Mouse (Mus musculus) lung, embryonic 16.5 days (tissue): ENCODE results near the gene Gpld1. TPM values are rescaled to one million over a fixed set of nuclear protein-coding genes. Genes with fewer than 3 reads are reported as not detected.

Experiments
- ATAC-seq: fragments of 200-750 bp; cut with Nextera tagmentation; 2 replicates; pipeline ENCODE4 v1.8.0; 2017; ENCODE audit warnings: low read depth, mild to moderate bottlenecking, moderate library complexity
- H3K27ac ChIP-seq: fragments of 300-500 bp; sonication (generic); 2 replicates; pipeline ENCODE4 v1.5.1; 2014; ENCODE audit warnings: mild to moderate bottlenecking, control low read depth, low read length
- H3K27me3 ChIP-seq: fragments of 300-500 bp; sonication (generic); 2 replicates; pipeline ENCODE4 v1.6.1; 2014; ENCODE audit warnings: low read depth, low read length, mixed read lengths; ENCODE audit not compliant: control insufficient read depth, insufficient read depth
- H3K36me3 ChIP-seq: fragments of 300-500 bp; sonication (generic); 2 replicates; pipeline ENCODE4 v1.6.1; 2014; ENCODE audit warnings: low read length; ENCODE audit not compliant: control insufficient read depth, insufficient read depth
- H3K4me1 ChIP-seq: fragments of 300-500 bp; sonication (generic); replicated peaks from 2 replicates; pipeline ENCODE4 v1.6.1; 2014; ENCODE audit warnings: low read length, mixed read lengths; ENCODE audit not compliant: control insufficient read depth, insufficient read depth
- H3K4me2 ChIP-seq: fragments of 300-500 bp; sonication (generic); 2 replicates; pipeline ENCODE4 v1.6.1; 2014; ENCODE audit warnings: low read depth, low read length, control low read depth
- H3K4me3 ChIP-seq: fragments of 300-500 bp; sonication (generic); 2 replicates; pipeline ENCODE4 v1.5.1; 2014; ENCODE audit warnings: mild to moderate bottlenecking, low read length, control low read depth
- H3K9ac ChIP-seq: fragments of 300-500 bp; sonication (generic); 2 replicates; pipeline ENCODE4 v1.6.1; 2014; ENCODE audit warnings: low read length, control low read depth
- H3K9me3 ChIP-seq: fragments of 300-500 bp; sonication (generic); 2 replicates; pipeline ENCODE4 v1.6.1; 2016; ENCODE audit warnings: low read length; ENCODE audit not compliant: control insufficient read depth
- WGBS: fragments of 180-500 bp; shearing (Covaris S2); extraction: QIAGEN DNeasy Blood & Tissue Kit; methylation state at CpG from one replicate; pipeline ENCODE4 v1.1.7; 2014; 5-methylcytosine and 5-hydroxymethylcytosine counted together
- polyA plus RNA-seq: library from polyadenylated mRNA; unstranded; fragments of >200 nt; fragmentation: Nextera tagmentation; extraction: Ambion mirVana; gene quantifications from 2 replicates; pipeline ENCODE4 v1.2.1, GENCODE M21; 2015

The Gpld1 gene
- polyA plus RNA-seq, 1 experiment from 2014 or later, result 1.7 TPM

- no peaks in the 10 kb centered on the region for H3K9me3 ChIP-seq
- no peak overlapping the region for H3K4me3 ChIP-seq
- 70% methylated on average over 4 of the region's 4 CpGs for WGBS
- H3K4me2 ChIP-seq, result no peak overlapping the region
- H3K4me1 ChIP-seq, result peaks cover 18% of the 10 kb centered on the region
- no peaks in the 10 kb centered on the region for H3K36me3 ChIP-seq
- no peak overlapping the region for H3K9ac ChIP-seq
- H3K27ac ChIP-seq, result no peak overlapping the region
- no peaks in the 10 kb centered on the region for H3K27me3 ChIP-seq
- no peak for ATAC-seq
Observed at GRCm38 (mm10) chr13:25022386-25022785, 79.4 kb downstream of the Gpld1 start.

GRCm38 (mm10) chr13:25023129-25023528 lies 80.2 kb downstream of the Gpld1 start:
- 69% methylated on average over 3 of the region's 3 CpGs for WGBS
- Histone ChIP-seq H3K9me3 (no peaks in the 10 kb centered on the region), H3K4me3 (no peak overlapping the region), H3K9ac (no peak overlapping the region), H3K27me3 (no peaks in the 10 kb centered on the region), H3K4me1 (peaks cover 18% of the 10 kb centered on the region), H3K4me2 (no peak overlapping the region), H3K36me3 (no peaks in the 10 kb centered on the region), H3K27ac (no peak overlapping the region)
- no peak for ATAC-seq

GRCm38 (mm10) chr13:25024655-25025054 lies 81.7 kb downstream of the Gpld1 start:
- H3K27ac ChIP-seq, result no peak overlapping the region
- H3K27me3 ChIP-seq, result no peaks in the 10 kb centered on the region
- H3K36me3 ChIP-seq, result no peaks in the 10 kb centered on the region
- no peak overlapping the region for H3K9ac ChIP-seq
- H3K4me1 ChIP-seq, result peaks cover 6% of the 10 kb centered on the region; the same call in 1 of the 2 replicates
- no peak for ATAC-seq
- 11% methylated on average over 2 of the region's 2 CpGs for WGBS
- H3K9me3 ChIP-seq, result no peaks in the 10 kb centered on the region
- no peak overlapping the region for H3K4me2 ChIP-seq
- H3K4me3 ChIP-seq, result no peak overlapping the region

GRCm38 (mm10) chr13:25026409-25027113 lies 83.6 kb downstream of the Gpld1 start:
- H3K4me3 ChIP-seq, result no peak overlapping the region
- H3K27me3 ChIP-seq, result no peaks in the 10 kb centered on the region
- no peaks in the 10 kb centered on the region for H3K9me3 ChIP-seq
- H3K4me2 ChIP-seq, result no peak overlapping the region
- H3K4me1 ChIP-seq, result no peaks in the 10 kb centered on the region
- no peak overlapping the region for H3K9ac ChIP-seq
- WGBS, result 82% methylated on average over 6 of the region's 6 CpGs
- no peak overlapping the region for H3K27ac ChIP-seq
- no peaks in the 10 kb centered on the region for H3K36me3 ChIP-seq
- ATAC-seq, result no peak

GRCm38 (mm10) chr13:25027114-25027425 lies 84.1 kb downstream of the Gpld1 start:
- H3K9ac ChIP-seq, result no peak overlapping the region
- no peaks in the 10 kb centered on the region for H3K4me1 ChIP-seq
- H3K27ac ChIP-seq, result no peak overlapping the region
- no peaks in the 10 kb centered on the region for H3K9me3 ChIP-seq
- WGBS, result 86% methylated on average over 3 of the region's 3 CpGs
- H3K4me3 ChIP-seq, result no peak overlapping the region
- H3K4me2 ChIP-seq, result no peak overlapping the region
- H3K36me3 ChIP-seq, result no peaks in the 10 kb centered on the region
- H3K27me3 ChIP-seq, result no peaks in the 10 kb centered on the region
- ATAC-seq, result no peak

GRCm38 (mm10) chr13:25039488-25039887 lies 96.5 kb downstream of the Gpld1 start:
- no peak overlapping the region for H3K9ac ChIP-seq
- H3K36me3 ChIP-seq, result no peaks in the 10 kb centered on the region
- no peak overlapping the region for H3K4me2 ChIP-seq
- H3K4me1 ChIP-seq, result no peaks in the 10 kb centered on the region
- no peaks in the 10 kb centered on the region for H3K9me3 ChIP-seq
- no peaks in the 10 kb centered on the region for H3K27me3 ChIP-seq
- ATAC-seq, result no peak
- no peak overlapping the region for H3K27ac ChIP-seq
- no peak overlapping the region for H3K4me3 ChIP-seq
- 85% methylated on average over 2 of the region's 2 CpGs for WGBS

Other genes starting within 250 kb of the Gpld1 start
- gene Armh2, start 201.9 kb upstream of the Gpld1 start, polyA plus RNA-seq, result not detected in 2 replicates
- gene Gmnn, start 181.2 kb upstream of the Gpld1 start, polyA plus RNA-seq, result 103 and 110 TPM in 2 replicates
- 12.7 and 16.1 TPM in 2 replicates for gene BC005537, start 141.5 kb upstream of the Gpld1 start, polyA plus RNA-seq
- 68.7 and 74.2 TPM in 2 replicates for gene Acot13, start 111.6 kb upstream of the Gpld1 start, polyA plus RNA-seq
- gene Tdp2, start 111.5 kb upstream of the Gpld1 start, polyA plus RNA-seq, result 45.8 and 52.7 TPM in 2 replicates
- gene D130043K22Rik, start 98.0 kb upstream of the Gpld1 start, polyA plus RNA-seq, result 0.20 and 0.21 TPM in 2 replicates
- 7.1 and 7.6 TPM in 2 replicates for gene Aldh5a1, start 5.5 kb upstream of the Gpld1 start, polyA plus RNA-seq
- gene Mrs2, start 77.2 kb downstream of the Gpld1 start, polyA plus RNA-seq, result 14.3 and 17.9 TPM in 2 replicates
- 3.6 and 3.7 TPM in 2 replicates for gene Dcdc2a, start 112.9 kb downstream of the Gpld1 start, polyA plus RNA-seq